Mouse (Mus musculus): ENCODE measurements around the gene Mcm6.
A peak's percentile ranks its signal among the peaks of the same experiment; 100 is the strongest.

Mcm6 gene

GRCm38 (mm10) chr1:128328218-128328617 is 31.2 kb downstream of the Mcm6 start, which contains the start of gene Lct:
TSS of gene Lct (minus strand) at chr1:128328318.
- no peak for DNase-seq

- DNase-seq: no peak
These were observed 32.3 kb downstream of the Mcm6 start for GRCm38 (mm10) chr1:128327165-128327564.

GRCm38 (mm10) chr1:128324776-128325175 is 34.7 kb downstream of the Mcm6 start:
- no peak for DNase-seq

DNA sequence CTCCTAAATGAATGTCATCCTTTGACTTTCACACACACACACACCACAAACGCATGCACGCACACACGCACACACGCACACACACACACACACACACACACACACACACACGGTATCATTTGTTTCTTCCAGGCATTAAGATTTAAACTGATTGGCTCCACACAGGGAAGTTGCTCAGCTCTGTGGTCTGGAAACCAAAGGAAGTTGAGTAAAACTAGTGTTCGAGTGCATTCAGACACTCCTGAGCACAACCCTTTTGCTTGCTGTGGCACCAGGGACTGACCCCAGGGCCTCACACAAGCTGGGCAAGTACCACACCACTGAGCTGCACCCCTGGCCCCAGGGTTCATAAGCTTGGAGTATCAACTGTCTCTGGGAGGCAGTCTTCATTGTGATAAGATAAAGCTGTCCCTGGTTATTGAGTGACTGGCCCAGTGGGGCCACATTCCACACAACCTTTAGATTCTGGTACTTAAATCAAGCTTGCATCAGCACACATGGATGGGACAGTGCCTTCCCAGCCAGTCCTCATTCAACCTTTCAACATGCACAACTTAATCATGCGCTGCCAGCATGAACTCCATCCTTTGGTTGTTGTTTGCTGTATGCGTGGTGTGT is 36.3 kb downstream of the Mcm6 start:
- no peak for DNase-seq

- peak in 1 of 2 experiments; percentile 4 for DNase-seq
These were observed 40.2 kb downstream of the Mcm6 start for GRCm38 (mm10) chr1:128319266-128319665.

GRCm38 (mm10) chr1:128314665-128315064 is 44.8 kb downstream of the Mcm6 start:
- no peak for DNase-seq

GRCm38 (mm10) chr1:128309043-128309442 is 50.4 kb downstream of the Mcm6 start:
- no peak for DNase-seq

DNA sequence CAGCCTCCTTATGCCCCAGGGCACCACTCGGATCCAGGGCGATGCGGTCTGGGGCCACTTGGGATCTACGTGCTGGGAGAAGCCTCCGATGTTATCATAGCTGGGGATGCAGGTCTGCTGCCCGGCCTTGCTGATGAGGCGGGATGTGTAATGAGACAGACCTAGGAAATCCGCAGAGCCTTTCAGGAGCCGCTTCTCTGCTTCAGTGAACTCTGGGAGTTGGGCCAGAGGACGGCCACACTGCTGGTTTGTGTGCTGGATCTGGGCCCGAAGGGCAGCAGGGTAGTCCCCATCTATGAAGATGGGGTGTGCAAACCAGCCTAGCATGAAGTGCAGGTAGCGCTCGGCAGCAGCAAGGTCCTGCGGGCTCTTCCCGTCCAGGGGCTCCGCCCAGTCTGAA is 55.6 kb downstream of the Mcm6 start:
- no peak for DNase-seq

DNA sequence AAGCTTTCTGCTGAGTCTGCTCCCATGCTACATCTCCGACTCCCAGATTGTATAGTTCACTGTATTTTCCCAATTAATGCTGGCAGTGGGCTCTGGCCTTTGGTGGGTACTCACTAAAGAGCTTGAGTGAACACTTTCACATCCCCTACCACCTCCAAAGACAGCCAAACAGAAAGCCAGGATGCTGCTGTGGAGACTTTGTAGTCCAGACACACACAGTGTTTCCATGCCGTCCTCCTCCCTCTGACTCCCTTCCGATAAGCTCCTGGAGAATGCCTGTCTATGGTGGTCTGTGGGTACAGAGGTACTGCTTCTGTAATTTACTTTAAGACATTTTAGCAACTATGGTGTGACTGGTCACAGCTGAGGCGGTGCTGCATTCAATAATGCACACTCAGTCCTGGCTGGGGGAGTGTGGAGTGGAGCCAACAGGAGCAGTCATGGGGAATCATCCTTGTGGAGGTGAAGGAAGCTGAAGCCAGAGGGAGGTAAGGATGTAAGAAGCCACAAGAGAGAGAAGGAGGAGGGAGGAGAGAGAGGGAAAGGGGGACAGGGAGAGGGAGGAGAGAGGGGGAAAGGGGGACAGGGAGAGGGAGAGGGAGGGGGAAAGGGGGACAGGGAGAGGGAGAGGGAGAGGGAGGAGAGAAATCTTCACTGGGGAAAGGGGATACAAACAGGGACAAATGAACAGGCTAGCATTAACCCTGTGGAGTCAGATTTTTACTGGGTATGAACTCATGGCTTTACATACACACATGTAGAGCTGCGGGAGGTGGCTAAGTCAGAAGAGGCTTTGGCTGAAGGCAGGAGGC is 63.5 kb downstream of the Mcm6 start:
- DNase-seq: no peak

DNA sequence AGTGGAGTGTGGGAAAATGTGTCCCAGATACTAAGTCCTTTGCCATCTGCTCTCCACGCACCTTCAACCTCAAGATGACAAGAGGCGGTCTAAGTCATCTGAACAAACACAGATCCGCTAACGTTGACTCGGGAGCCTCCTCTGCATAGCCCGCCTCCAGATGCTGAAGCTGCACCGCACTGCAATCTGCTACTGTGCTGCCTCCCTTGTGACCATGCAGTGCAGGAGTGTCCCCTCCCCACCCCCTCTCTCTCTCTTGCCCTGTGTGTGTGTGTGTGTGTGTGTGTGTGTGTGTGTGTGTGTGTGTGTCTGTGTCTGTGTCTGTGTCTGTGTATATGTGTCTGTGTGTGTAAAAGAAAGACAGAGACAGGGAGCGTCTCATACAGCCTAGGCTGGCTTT is 64.2 kb downstream of the Mcm6 start:
- DNase-seq: no peak

DNA sequence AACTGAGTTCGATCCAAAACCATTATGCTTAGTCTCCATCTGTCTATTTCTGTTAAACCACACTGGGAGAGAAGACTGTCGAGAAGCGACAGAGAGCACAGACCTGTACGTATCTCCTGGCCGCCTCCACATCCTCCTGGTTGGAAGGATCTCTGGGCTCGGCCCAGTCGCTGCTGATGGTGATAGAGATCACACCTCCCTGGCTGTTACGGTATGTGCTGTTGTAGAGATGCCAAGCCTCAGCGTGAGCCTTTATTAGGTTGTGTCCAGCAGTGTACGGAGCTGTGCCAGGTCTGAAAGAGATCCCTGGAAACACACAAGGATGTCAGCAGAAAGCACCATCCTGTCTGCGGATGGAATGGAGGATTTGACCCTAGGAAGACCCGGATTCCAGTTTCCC is 65.9 kb downstream of the Mcm6 start:
- DNase-seq: no peak

DNA sequence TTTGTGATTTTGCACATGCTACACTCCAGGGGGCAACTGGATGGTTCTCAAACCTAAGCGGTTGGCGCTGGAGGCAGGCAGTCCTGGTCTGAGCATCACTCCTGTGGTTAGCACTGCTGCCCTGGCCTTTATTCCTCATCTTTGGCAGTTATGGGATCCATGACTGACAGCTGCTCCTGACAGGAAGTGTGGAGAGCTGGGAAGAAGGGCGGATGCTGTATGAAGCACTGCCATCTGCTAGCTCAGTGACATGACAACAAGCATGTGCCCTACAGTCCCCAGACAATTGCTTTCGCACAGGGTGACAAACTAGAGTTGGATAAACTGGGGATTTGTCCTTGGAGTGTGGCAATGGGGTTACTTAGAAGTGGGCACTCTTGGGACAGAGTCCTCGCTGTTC is 69.2 kb downstream of the Mcm6 start:
- no peak for DNase-seq

DNA sequence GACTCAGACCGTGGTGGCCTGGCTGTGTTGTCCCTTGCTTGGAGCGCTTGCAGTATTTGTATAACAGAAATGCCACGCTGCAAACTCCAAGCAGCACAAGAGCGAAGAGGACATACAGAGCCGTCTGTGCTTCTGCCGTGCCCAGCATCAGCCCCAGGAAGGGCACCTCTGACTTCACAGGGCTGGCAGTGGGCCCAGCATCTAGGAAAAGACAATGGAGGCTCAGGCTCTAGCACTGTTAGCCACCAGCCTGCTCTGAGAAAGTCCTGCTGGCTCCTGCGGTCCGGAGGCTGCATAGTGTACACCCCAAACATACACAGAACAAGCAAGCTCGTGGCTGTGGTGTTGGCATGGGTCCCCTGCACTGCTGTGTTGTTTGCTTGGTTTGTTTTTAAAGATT is 74.3 kb downstream of the Mcm6 start:
- DNase-seq: no peak

- no peak for DNase-seq
These were observed 75.2 kb downstream of the Mcm6 start for GRCm38 (mm10) chr1:128284157-128284690.

DNA sequence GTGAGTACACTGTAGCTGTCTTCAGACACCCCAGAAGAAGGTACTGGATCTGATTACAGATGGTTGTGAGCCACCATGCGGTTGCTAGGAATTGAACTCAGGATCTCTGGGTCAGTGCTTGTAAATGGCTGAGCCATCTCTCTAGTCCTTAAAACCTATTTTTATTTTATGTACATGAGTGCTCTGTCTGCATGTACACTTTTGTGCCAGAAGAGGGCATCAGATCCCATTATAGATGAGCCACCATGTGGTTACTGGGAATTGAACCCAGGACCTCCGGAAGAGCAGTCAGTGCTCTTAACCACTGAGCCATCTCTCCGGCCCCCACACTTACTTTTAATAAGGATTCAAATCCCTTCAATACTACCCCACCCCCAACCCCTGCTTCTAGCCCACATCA is 76.5 kb downstream of the Mcm6 start:
- DNase-seq: no peak

- DNase-seq: no peak
These were observed 77.7 kb downstream of the Mcm6 start for GRCm38 (mm10) chr1:128281753-128282152.

Measured in spleen, adult 18-20 months (tissue).